Mouse (Mus musculus): ENCODE measurements around the gene Tbc1d5.

DNA sequence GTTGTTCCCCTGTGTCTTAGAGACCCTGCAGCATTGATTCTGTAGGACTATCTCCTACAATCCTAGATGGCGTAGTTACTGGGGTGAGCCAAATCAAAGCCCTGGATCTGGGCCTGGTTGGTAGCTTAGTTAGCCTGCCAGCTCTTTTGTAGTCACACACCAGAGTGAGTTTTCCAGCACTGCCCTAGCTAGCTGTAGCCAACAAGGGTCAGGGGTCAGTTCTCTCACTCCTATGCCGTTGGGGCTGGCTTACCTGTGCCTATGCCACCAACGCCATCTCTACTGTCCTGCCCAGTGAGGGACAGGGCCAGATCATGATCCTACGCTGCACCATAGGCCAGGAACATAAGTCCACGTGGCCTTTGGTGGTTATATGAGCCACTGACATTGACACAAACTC is 461.6 kb downstream of the Tbc1d5 start:
- TF ChIP-seq CTCF (IDR thresholded peaks at IDR 0.05; ENCODE audit: control insufficient read depth, insufficient read depth, insufficient replicate concordance, low read depth, low read length) (no peak), POLR2A (IDR thresholded peaks at IDR 0.05; ENCODE audit: control insufficient read depth, low read depth, low read length) (no peak)

All from testis, adult 2 months (tissue).